Mouse (Mus musculus): Measurements from ENCODE around the gene Hoxb7. TPM values are rescaled to one million over a fixed set of nuclear protein-coding genes. Genes with fewer than 3 reads are reported as not detected.

The Hoxb7 gene
- total and polyA plus RNA-seq, 2 experiments from 2014 or later, result not detected

DNA sequence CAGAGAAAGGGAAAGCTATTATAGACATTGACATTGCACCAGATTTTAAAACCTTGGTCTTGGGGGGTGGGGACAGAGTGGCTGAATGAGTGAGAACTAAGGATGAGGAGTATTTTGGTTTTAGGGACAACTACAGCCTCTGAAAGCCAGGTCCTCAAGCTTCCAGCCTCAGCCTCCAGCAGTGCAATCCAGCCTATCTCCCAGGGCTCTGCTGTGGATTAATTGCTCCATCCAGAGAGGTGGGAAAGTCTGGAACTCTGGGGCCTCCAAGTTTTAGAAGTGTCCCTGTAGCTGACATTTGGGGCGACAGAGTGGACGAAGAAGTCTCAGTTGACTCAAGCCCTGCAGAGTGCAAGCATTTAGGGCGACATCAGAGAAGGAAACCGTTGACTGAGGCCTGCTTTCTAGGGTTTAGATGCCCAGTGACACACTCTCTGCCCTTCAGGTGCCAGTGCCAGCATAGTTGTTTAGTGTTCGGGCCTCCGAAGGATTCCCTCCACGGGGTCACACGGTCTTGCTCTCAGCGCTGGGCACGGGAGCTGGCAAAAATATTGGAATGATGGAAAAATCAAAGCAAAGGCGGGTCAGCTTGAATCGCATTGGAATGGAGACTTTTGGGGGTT, 27.5 kb downstream of the Hoxb7 start:
- Histone ChIP-seq H3K9me3 (ENCODE audit: low read length) (no peaks in the 10 kb centered on the region), H3K4me2 (ENCODE audit: low read depth) (no peak overlapping the region), H3K27ac (ENCODE audit: low read depth, low read length) (no peak overlapping the region), H3K9ac (no peak overlapping the region), H3K36me3 (ENCODE audit: insufficient read depth) (no peaks in the 10 kb centered on the region), H3K4me1 (ENCODE audit: insufficient read depth) (no peaks in the 10 kb centered on the region), H3K27me3 (ENCODE audit: insufficient read depth, low read length) (peaks cover 99% of the 10 kb centered on the region), H3K4me3 (ENCODE audit: low read depth, low read length) (no peak overlapping the region)
- WGBS, result 4% methylated on average over 12 of the region's 12 CpGs
- ATAC-seq (no peak), DNase-seq (no peak)
- TF ChIP-seq CTCF (IDR thresholded peaks at IDR 0.05; ENCODE audit: low read depth), result no peak

DNA sequence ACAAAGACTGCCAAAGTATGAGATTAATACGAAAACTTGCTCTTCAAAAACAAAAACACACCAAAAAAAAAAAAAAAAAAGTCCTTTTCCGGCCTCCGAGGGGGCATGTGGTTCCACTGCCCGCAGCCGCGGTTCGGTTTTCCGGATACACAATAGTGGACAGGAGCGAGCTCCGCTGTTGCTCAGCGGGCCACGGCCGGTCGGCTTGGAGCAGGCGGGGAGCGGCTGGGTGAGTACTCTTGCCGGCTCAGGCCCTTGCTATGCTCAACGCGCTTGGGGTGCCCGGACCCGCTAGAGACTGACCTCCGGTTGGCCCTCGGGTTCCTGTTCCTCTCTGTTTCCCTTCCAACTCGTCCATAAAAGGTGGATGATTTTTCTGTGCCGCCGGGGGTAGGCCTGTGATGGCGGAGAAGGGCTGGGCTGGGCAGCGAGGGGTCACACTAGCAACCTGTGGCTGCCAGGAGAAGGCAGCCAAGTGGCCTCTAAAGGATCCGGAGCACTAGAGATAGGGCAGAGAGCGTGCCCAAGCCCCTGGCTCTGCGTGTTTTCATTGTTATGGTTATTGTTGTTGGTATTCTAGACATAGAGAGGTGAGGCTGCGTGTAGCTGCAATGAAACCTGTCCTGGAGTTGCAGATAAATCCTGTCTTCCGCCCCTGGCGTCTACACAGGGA, 28.4 kb downstream of the Hoxb7 start:
- Histone ChIP-seq H3K9me3 (ENCODE audit: low read length) (no peaks in the 10 kb centered on the region), H3K27me3 (ENCODE audit: insufficient read depth, low read length) (peaks cover 99% of the 10 kb centered on the region), H3K27ac (ENCODE audit: low read depth, low read length) (no peak overlapping the region), H3K4me2 (ENCODE audit: low read depth) (no peak overlapping the region), H3K4me3 (ENCODE audit: low read depth, low read length) (no peak overlapping the region), H3K4me1 (ENCODE audit: insufficient read depth) (no peaks in the 10 kb centered on the region), H3K36me3 (ENCODE audit: insufficient read depth) (no peaks in the 10 kb centered on the region), H3K9ac (no peak overlapping the region)
- 3% methylated on average over 34 of the region's 34 CpGs for WGBS
- no peak for TF ChIP-seq CTCF (IDR thresholded peaks at IDR 0.05; ENCODE audit: low read depth)
- ATAC-seq (no peak), DNase-seq (no peak)

- no peak overlapping the region for H3K4me2 ChIP-seq (ENCODE audit: low read depth)
- no peak for TF ChIP-seq CTCF (IDR thresholded peaks at IDR 0.05; ENCODE audit: low read depth)
Measured at GRCm38 (mm10) chr11:96315344-96315681, 28.9 kb downstream of the Hoxb7 start.

DNA sequence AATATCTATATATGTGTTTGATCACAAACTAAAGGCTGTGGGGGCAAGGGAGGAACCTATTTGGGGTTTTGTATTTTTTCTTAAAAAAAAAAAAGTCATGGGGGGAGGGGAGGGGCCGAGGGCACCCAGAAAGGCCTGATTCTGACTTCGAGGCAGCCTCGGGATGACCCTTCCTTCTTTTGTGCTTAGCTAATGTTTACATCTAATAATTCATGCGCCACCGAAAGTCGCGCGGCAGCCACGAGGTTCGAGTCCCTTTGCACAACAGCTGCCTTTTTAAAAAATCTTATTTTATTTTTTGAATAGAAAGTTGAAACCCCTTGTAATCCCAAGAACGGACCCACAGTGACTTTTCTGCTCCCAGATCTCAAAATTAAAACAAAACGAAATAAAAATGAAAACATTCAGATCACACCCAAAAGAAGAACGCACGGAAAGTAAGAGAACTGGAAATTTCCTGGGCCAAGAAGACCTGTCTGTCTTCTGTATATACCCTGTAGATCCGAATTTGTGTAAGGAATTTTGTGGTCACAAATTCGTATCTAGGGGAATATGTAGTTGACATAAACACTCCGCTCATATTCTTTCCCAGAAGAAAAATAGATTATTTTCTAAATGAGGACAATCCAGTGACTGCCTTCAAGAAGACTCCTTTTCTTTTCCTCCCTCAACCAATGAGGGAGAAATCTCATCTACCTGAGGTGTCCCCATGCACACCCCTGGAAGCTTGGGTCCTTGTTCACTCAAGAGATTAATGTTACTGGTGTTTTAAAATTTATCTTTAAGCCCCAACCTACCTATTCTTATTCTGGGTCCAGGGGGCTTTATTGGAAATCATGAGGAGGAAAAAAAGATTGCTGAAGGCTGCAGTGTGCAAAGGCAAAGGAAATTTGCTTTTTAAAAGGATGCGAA, 30.5 kb downstream of the Hoxb7 start:
- no peak for TF ChIP-seq CTCF (IDR thresholded peaks at IDR 0.05; ENCODE audit: low read depth)
- no peak overlapping the region for H3K4me3 ChIP-seq (ENCODE audit: low read depth, low read length)
- DNase-seq (peak; percentile 69), ATAC-seq (no peak)
- H3K4me1 ChIP-seq (ENCODE audit: insufficient read depth), result no peaks in the 10 kb centered on the region
- H3K36me3 ChIP-seq (ENCODE audit: insufficient read depth), result no peaks in the 10 kb centered on the region
- no peaks in the 10 kb centered on the region for H3K9me3 ChIP-seq (ENCODE audit: low read length)
- no peak overlapping the region for H3K27ac ChIP-seq (ENCODE audit: low read depth, low read length)
- no peak overlapping the region for H3K9ac ChIP-seq
- WGBS, result 5% methylated on average over 18 of the region's 18 CpGs
- peaks cover 99% of the 10 kb centered on the region for H3K27me3 ChIP-seq (ENCODE audit: insufficient read depth, low read length)
- H3K4me2 ChIP-seq (ENCODE audit: low read depth), result no peak overlapping the region

More at GRCm38 (mm10) chr11:96315344-96315681, 28.9 kb downstream of the Hoxb7 start:
- Histone ChIP-seq H3K36me3 (ENCODE audit: insufficient read depth) (no peaks in the 10 kb centered on the region), H3K9me3 (ENCODE audit: low read length) (no peaks in the 10 kb centered on the region), H3K27me3 (ENCODE audit: insufficient read depth, low read length) (peaks cover 99% of the 10 kb centered on the region), H3K4me1 (ENCODE audit: insufficient read depth) (no peaks in the 10 kb centered on the region), H3K9ac (no peak overlapping the region), H3K27ac (ENCODE audit: low read depth, low read length) (no peak overlapping the region), H3K4me3 (ENCODE audit: low read depth, low read length) (no peak overlapping the region)
- DNase-seq, result no peak
- no peak for ATAC-seq
- 2% methylated on average over 5 of the region's 5 CpGs for WGBS

- H3K4me2 ChIP-seq (ENCODE audit: low read depth), result peak within 1 kb of the TSS; percentile 10; the same call in 1 of the 2 replicates
- no peaks in the 10 kb centered on the region for H3K9me3 ChIP-seq (ENCODE audit: low read length)
- peaks cover 99% of the 10 kb centered on the region for H3K27me3 ChIP-seq (ENCODE audit: insufficient read depth, low read length)
- no peak for TF ChIP-seq CTCF (IDR thresholded peaks at IDR 0.05; ENCODE audit: low read depth)
- no peaks in the 10 kb centered on the region for H3K4me1 ChIP-seq (ENCODE audit: insufficient read depth)
- H3K9ac ChIP-seq, result no peak within 1 kb of the TSS
- no peak for ATAC-seq
- no peaks in the 10 kb centered on the region for H3K36me3 ChIP-seq (ENCODE audit: insufficient read depth)
- peak; percentile 62 for DNase-seq
- no peak within 1 kb of the TSS for H3K27ac ChIP-seq (ENCODE audit: low read depth, low read length)
- H3K4me3 ChIP-seq (ENCODE audit: low read depth, low read length), result no peak within 1 kb of the TSS
- WGBS, result 1% methylated on average over 28 of the region's 28 CpGs
Measured at GRCm38 (mm10) chr11:96317608-96318367, 31.4 kb downstream of the Hoxb7 start, which contains the start of gene Hoxb4. Gene Hoxb4 (plus strand): TSS chr11:96318267.

DNA sequence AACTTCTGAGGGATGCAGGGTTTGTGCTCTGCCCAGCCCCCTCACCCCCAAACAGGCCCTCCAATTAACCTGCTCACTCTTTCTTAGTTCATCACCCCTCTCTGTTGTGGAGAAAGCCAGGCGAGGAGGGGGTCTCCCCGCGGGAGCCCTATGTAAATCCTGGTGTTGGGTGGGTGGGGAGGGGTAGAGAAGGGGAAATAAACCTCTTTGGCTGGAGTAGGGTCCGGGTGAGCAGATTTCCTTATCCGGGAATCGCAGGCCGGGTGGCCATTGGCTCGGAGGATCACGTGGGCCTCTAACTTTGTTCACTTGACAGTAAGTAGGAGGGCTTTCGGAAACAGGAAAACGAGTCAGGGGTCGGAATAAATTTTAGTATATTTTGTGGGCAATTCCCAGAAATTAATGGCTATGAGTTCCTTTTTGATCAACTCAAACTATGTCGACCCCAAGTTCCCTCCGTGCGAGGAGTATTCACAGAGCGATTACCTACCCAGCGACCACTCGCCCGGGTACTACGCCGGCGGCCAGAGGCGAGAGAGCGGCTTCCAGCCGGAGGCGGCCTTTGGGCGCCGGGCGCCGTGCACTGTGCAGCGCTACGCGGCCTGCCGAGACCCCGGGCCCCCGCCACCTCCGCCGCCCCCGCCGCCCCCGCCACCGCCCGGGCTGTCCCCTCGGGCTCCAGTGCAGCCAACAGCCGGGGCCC, 32.1 kb downstream of the Hoxb7 start:
- no peak for TF ChIP-seq CTCF (IDR thresholded peaks at IDR 0.05; ENCODE audit: low read depth)
- no peak for ATAC-seq
- WGBS, result under 1% methylated on average over 34 of the region's 45 CpGs
- no peaks in the 10 kb centered on the region for H3K4me1 ChIP-seq (ENCODE audit: insufficient read depth)
- H3K27me3 ChIP-seq (ENCODE audit: insufficient read depth, low read length), result peaks cover 99% of the 10 kb centered on the region
- H3K27ac ChIP-seq (ENCODE audit: low read depth, low read length), result no peak overlapping the region
- no peaks in the 10 kb centered on the region for H3K9me3 ChIP-seq (ENCODE audit: low read length)
- H3K4me3 ChIP-seq (ENCODE audit: low read depth, low read length), result no peak overlapping the region
- DNase-seq, result no peak
- H3K4me2 ChIP-seq (ENCODE audit: low read depth), result peak overlapping the region; percentile 10; the same call in 1 of the 2 replicates
- H3K36me3 ChIP-seq (ENCODE audit: insufficient read depth), result no peaks in the 10 kb centered on the region
- H3K9ac ChIP-seq, result no peak overlapping the region

Measured in forebrain, postnatal 0 days (tissue).